Mouse (Mus musculus) heart, embryonic 10.5 days (tissue): ENCODE measurements around the gene Ocel1. TPM values are rescaled to one million over a fixed set of nuclear protein-coding genes. Genes with fewer than 3 reads are reported as not detected.

ENCODE experiments used
- DNase-seq: peaks from one replicate; pipeline ENCODE4 v3.0.0-alpha.2; 2017; ENCODE audit warnings: low spot score
- H3K27ac ChIP-seq: fragments of 300-500 bp; sonication (generic); 2 replicates; pipeline ENCODE4 v1.5.1; 2016; ENCODE audit warnings: mild to moderate bottlenecking
- H3K27me3 ChIP-seq: fragments of 300-500 bp; sonication (generic); 2 replicates; pipeline ENCODE4 v1.6.1; 2016; ENCODE audit warnings: mild to moderate bottlenecking; ENCODE audit not compliant: poor library complexity, insufficient read depth, severe bottlenecking
- H3K36me3 ChIP-seq: fragments of 300-500 bp; sonication (generic); 2 replicates; pipeline ENCODE4 v1.6.1; 2016; ENCODE audit warnings: mild to moderate bottlenecking, moderate library complexity
- H3K4me1 ChIP-seq: fragments of 300-500 bp; sonication (generic); 2 replicates; pipeline ENCODE4 v1.6.1; 2016; ENCODE audit warnings: mild to moderate bottlenecking
- H3K4me3 ChIP-seq: fragments of 300-500 bp; sonication (generic); 2 replicates; pipeline ENCODE4 v1.5.1; 2016; ENCODE audit warnings: mild to moderate bottlenecking, moderate library complexity
- H3K9me3 ChIP-seq: fragments of 300-500 bp; sonication (generic); 2 replicates; pipeline ENCODE4 v1.6.1; 2016; ENCODE audit warnings: mild to moderate bottlenecking, moderate library complexity
- polyA plus RNA-seq: library from polyadenylated mRNA; unstranded; fragments of >200 nt; fragmentation: Nextera tagmentation; extraction: Ambion mirVana; gene quantifications from 2 replicates; pipeline ENCODE4 v1.2.1, GENCODE M21; 2016

Gene Ocel1
- polyA plus RNA-seq, 1 experiment from 2014 or later: 4.2 TPM

DNA sequence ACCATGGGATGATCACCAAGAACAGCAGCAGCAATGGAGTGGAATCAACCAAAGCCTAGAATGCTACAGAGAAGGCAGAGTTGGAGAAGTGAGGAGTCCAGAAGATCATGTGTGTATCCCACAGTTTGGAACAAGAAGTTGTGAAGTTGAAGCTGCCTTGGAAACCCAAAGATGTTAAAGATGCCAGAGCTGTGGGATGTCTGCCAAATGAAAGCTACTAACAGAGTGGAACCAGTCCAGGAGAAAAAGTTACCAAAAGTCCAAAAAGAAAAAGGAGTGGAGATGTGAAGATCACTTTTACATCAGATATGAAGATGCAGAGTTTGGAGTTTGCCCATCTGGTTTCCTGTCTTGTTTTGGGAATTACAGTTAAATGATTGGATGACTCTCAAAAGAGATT lies 51.0 kb downstream of the Ocel1 start:
- H3K4me3 ChIP-seq: no peak overlapping the region
- no peaks in the 10 kb centered on the region for H3K27me3 ChIP-seq
- no peak for DNase-seq

More for the DNA sequence above, 51.0 kb downstream of the Ocel1 start:
- Histone ChIP-seq H3K36me3 (no peaks in the 10 kb centered on the region), H3K9me3 (no peaks in the 10 kb centered on the region), H3K4me1 (no peaks in the 10 kb centered on the region), H3K27ac (no peak overlapping the region)

Other genes starting within 250 kb of the Ocel1 start
- gene Myo9b, start 98.6 kb upstream of the Ocel1 start, polyA plus RNA-seq: 23.0 and 26.7 TPM in 2 replicates
- 82.8 and 103 TPM in 2 replicates for gene Haus8, start 98.4 kb upstream of the Ocel1 start, polyA plus RNA-seq
- 68.7 and 79.5 TPM in 2 replicates for gene Use1, start 4.5 kb upstream of the Ocel1 start, polyA plus RNA-seq
- gene Nr2f6, start 10.7 kb downstream of the Ocel1 start, polyA plus RNA-seq: 48.4 and 79.0 TPM in 2 replicates
- gene Ushbp1, start 24.5 kb downstream of the Ocel1 start, polyA plus RNA-seq: 6.1 and 7.9 TPM in 2 replicates
- gene Babam1, start 25.6 kb downstream of the Ocel1 start, polyA plus RNA-seq: 101 and 111 TPM in 2 replicates
- 33.8 and 35.9 TPM in 2 replicates for gene Ankle1, start 34.7 kb downstream of the Ocel1 start, polyA plus RNA-seq
- gene Abhd8, start 92.4 kb downstream of the Ocel1 start, polyA plus RNA-seq: 34.5 and 41.5 TPM in 2 replicates
- gene Mrpl34, start 93.7 kb downstream of the Ocel1 start, polyA plus RNA-seq: 172 and 181 TPM in 2 replicates
- gene Dda1, start 97.9 kb downstream of the Ocel1 start, polyA plus RNA-seq: 107 and 128 TPM in 2 replicates
- 0.73 and 2.7 TPM in 2 replicates for gene Ano8, start 114.7 kb downstream of the Ocel1 start, polyA plus RNA-seq
- gene Gtpbp3, start 116.8 kb downstream of the Ocel1 start, polyA plus RNA-seq: 13.2 and 14.7 TPM in 2 replicates
- gene Plvap, start 140.5 kb downstream of the Ocel1 start, polyA plus RNA-seq: 174 and 198 TPM in 2 replicates
- 0.99 and 1.3 TPM in 2 replicates for gene Ccdc194, start 154.4 kb downstream of the Ocel1 start, polyA plus RNA-seq
- 16.8 and 20.7 TPM in 2 replicates for gene Bst2, start 166.2 kb downstream of the Ocel1 start, polyA plus RNA-seq
- gene Mvb12a, start 171.6 kb downstream of the Ocel1 start, polyA plus RNA-seq: 71.9 and 75.6 TPM in 2 replicates
- 0.37 and 0.97 TPM in 2 replicates for gene Tmem221, start 187.6 kb downstream of the Ocel1 start, polyA plus RNA-seq
- gene Nxnl1, start 195.3 kb downstream of the Ocel1 start, polyA plus RNA-seq: not detected in 2 replicates
- gene Slc27a1, start 197.6 kb downstream of the Ocel1 start, polyA plus RNA-seq: 19.0 and 19.4 TPM in 2 replicates
- 195 and 228 TPM in 2 replicates for gene Pgls, start 220.9 kb downstream of the Ocel1 start, polyA plus RNA-seq
- gene Fam129c, start 226.3 kb downstream of the Ocel1 start, polyA plus RNA-seq: 1.6 and 3.6 TPM in 2 replicates
- gene Colgalt1, start 239.7 kb downstream of the Ocel1 start, polyA plus RNA-seq: 54.4 and 60.5 TPM in 2 replicates